Mouse (Mus musculus) heart, embryonic 15.5 days (tissue): ENCODE measurements around the gene Kctd20. TPM values are rescaled to one million over a fixed set of nuclear protein-coding genes. Genes with fewer than 3 reads are reported as not detected.
A peak's percentile ranks its signal among the peaks of the same experiment; 100 is the strongest.
"Not testable (repeated sequence)": the region's sequence is repeated elsewhere in the genome, so short reads cannot be mapped to it uniquely, and the experiment has no call there.

Experiments used
- ATAC-seq: fragments of 200-750 bp; cut with Nextera tagmentation; replicated peaks from 2 replicates; pipeline ENCODE4 v1.8.0; 2017; ENCODE audit warnings: low read depth, moderate TSS enrichment; ENCODE audit not compliant: insufficient number of reproducible peaks, insufficient read depth, low FRiP score
- H3K27ac ChIP-seq: fragments of 300-500 bp; sonication (generic); 2 replicates; pipeline ENCODE4 v1.5.1; 2015; ENCODE audit warnings: mild to moderate bottlenecking, inconsistent platforms
- H3K27me3 ChIP-seq: fragments of 300-500 bp; sonication (generic); 2 replicates; pipeline ENCODE4 v1.6.1; 2015; ENCODE audit warnings: inconsistent platforms
- H3K36me3 ChIP-seq: fragments of 300-500 bp; sonication (generic); 2 replicates; pipeline ENCODE4 v1.6.1; 2015; ENCODE audit warnings: mild to moderate bottlenecking, inconsistent platforms
- H3K4me1 ChIP-seq: fragments of 300-500 bp; sonication (generic); replicated peaks from 2 replicates; pipeline ENCODE4 v1.6.1; 2015; ENCODE audit warnings: inconsistent platforms
- H3K4me2 ChIP-seq: fragments of 300-500 bp; sonication (generic); 2 replicates; pipeline ENCODE4 v1.6.1; 2015; ENCODE audit warnings: inconsistent platforms, mild to moderate bottlenecking, moderate library complexity
- H3K4me3 ChIP-seq: fragments of 300-500 bp; sonication (generic); 2 replicates; pipeline ENCODE4 v1.5.1; 2015; ENCODE audit warnings: mild to moderate bottlenecking, inconsistent platforms
- H3K9ac ChIP-seq: fragments of 300-500 bp; sonication (generic); 2 replicates; pipeline ENCODE4 v1.6.1; 2015; ENCODE audit warnings: mild to moderate bottlenecking, inconsistent platforms
- H3K9me3 ChIP-seq: fragments of 300-500 bp; sonication (generic); replicated peaks from 2 replicates; pipeline ENCODE4 v1.6.1; 2016; ENCODE audit warnings: inconsistent platforms
- WGBS: fragments of 180-500 bp; shearing (Covaris S2); methylation state at CpG from one replicate; pipeline ENCODE4 v1.1.7; 2015; ENCODE audit warnings: mixed read lengths; 5-methylcytosine and 5-hydroxymethylcytosine counted together
- polyA plus RNA-seq: library from polyadenylated mRNA; unstranded; fragments of >200 nt; fragmentation: Nextera tagmentation; extraction: Ambion mirVana; gene quantifications from 2 replicates; pipeline ENCODE4 v1.2.1, GENCODE M21; 2015

Gene Kctd20
- polyA plus RNA-seq, 1 experiment from 2014 or later: 51.0 TPM

DNA sequence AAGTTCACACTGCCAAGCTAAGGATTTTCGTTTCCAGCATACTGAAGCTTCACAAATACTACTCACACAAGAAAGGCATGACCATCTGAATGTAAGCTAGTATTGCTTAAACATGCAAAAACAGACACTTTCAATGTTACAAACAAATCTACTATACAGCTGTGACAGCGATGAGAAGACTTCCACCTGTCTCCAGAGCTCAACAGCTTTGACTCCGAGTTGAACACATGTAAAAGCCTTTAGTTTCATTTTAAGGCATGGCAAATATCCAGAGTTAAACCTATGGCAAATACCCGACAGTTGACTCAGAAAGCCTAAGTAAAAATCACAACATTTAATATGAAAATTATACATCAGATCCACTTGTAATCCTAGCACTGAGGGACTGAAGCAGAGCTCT is 36.5 kb downstream of the Kctd20 start:
- Histone ChIP-seq H3K27me3 (no peaks in the 10 kb centered on the region), H3K27ac (peak overlapping the region; percentile 14; the same call in 1 of the 2 replicates), H3K4me2 (no peak overlapping the region), H3K36me3 (peaks cover 58% of the 10 kb centered on the region), H3K4me3 (no peak overlapping the region), H3K9me3 (no peaks in the 10 kb centered on the region), H3K9ac (no peak overlapping the region), H3K4me1 (peaks cover 6% of the 10 kb centered on the region; the same call in 1 of the 2 replicates)
- 87% methylated on average over 4 of the region's 4 CpGs for WGBS
- no peak for ATAC-seq

DNA sequence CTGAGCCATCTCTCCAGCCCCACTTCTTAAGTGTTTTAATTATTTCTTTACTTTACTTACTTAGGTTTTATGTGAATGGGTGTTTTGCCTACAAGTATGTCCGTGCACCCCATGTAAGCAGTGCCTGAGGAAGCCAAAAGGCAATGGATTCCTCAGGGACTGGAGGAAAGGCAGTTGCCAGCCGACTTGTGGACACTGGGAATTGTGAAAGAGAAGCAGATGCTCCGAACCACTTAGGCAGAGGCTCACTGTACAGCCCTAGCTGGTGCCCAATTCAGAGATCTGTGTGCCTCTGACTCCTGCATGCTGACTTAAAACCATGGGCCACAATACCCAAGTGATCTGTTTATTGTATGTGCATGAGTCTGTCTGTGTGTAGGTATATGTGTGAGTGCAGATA is 37.2 kb downstream of the Kctd20 start:
- no peak overlapping the region for H3K4me2 ChIP-seq
- peaks cover 6% of the 10 kb centered on the region; the same call in 1 of the 2 replicates for H3K4me1 ChIP-seq
- H3K27me3 ChIP-seq: no peaks in the 10 kb centered on the region
- peaks cover 52% of the 10 kb centered on the region for H3K36me3 ChIP-seq
- WGBS: 81% methylated on average over 3 of the region's 3 CpGs
- ATAC-seq: no peak
- no peak overlapping the region for H3K4me3 ChIP-seq
- H3K9me3 ChIP-seq: no peaks in the 10 kb centered on the region
- H3K27ac ChIP-seq: no peak overlapping the region
- no peak overlapping the region for H3K9ac ChIP-seq

DNA sequence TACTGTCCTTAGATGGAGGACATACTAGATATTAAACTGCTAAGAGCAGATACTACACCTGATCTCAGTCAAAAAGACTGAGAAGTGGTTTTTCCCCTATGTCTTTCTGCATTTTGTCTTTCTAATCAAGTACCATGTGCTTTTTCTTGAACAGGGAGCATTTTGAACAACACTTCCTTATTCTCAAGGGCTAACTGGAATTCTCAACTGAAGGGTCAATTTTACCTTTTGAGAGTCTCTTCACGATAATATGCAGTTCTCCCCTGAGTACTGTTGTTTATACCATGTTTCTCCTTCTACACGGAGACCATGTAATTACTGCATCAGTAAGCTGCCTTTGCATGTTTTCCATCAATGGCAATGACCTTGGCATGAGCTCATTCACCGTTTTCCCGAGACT is 38.3 kb downstream of the Kctd20 start:
- no peak for ATAC-seq
- H3K4me1 ChIP-seq: peaks cover 6% of the 10 kb centered on the region; the same call in 1 of the 2 replicates
- H3K27ac ChIP-seq: no peak overlapping the region
- H3K27me3 ChIP-seq: no peaks in the 10 kb centered on the region
- peaks cover 46% of the 10 kb centered on the region for H3K36me3 ChIP-seq
- H3K9me3 ChIP-seq: no peaks in the 10 kb centered on the region
- H3K4me3 ChIP-seq: no peak overlapping the region
- H3K4me2 ChIP-seq: no peak overlapping the region
- no peak overlapping the region for H3K9ac ChIP-seq
- WGBS: 38% methylated on average over 4 of the region's 4 CpGs

DNA sequence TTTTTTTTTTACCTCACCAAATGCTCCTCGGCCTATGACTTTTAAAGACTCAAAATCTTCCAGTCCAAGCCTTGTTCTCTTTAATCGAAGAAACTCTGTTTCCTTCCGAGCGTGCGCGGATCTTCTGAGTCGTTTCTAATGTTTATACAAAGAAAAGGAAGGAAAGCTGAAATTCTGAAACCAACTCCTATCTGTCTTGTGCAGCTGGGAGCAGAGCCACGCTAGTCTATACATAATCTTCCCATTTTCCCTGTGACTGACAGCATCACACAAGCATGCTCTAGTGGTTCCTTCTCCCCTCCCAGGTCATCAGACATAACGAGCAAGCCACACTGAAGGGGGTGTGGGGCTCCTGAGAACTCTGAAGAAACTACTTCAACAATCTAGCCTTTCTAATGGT is 39.5 kb downstream of the Kctd20 start:
- no peak for ATAC-seq
- 67% methylated on average over 9 of the region's 9 CpGs for WGBS
- H3K4me1 ChIP-seq: peaks cover 6% of the 10 kb centered on the region; the same call in 1 of the 2 replicates
- H3K9me3 ChIP-seq: no peaks in the 10 kb centered on the region
- H3K9ac ChIP-seq: no peak overlapping the region
- H3K4me2 ChIP-seq: no peak overlapping the region
- H3K27me3 ChIP-seq: no peaks in the 10 kb centered on the region
- peak overlapping the region; percentile 21 for H3K27ac ChIP-seq
- H3K36me3 ChIP-seq: peaks cover 37% of the 10 kb centered on the region
- no peak overlapping the region for H3K4me3 ChIP-seq

DNA sequence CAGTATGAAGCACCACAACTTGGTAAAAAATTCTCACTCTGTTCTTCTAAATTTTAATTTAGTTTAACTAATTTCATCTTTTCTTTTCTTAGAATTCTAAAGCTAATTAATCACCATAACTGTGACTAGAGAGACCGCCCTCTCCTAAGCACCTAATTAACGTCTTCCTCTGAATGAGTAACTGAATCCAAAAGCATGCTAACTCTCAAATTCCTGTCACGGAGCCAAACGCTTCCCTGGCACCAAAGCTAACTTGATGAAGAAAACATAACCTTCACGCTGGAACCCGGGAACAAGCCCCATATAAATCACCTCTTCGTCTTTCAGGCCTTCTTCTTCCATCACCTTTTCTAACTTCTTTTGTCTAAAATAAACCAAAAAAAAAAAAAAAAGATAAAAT is 40.4 kb downstream of the Kctd20 start:
- no peak for ATAC-seq
- WGBS: 42% methylated on average over 7 of the region's 7 CpGs
- Histone ChIP-seq H3K4me2 (no peak overlapping the region), H3K36me3 (peaks cover 35% of the 10 kb centered on the region), H3K27ac (0 out of 2 replicates have a peak overlapping the region, but pooled peaks have one; percentile 21), H3K4me1 (peaks cover 6% of the 10 kb centered on the region; the same call in 1 of the 2 replicates), H3K9ac (no peak overlapping the region), H3K4me3 (no peak overlapping the region), H3K27me3 (no peaks in the 10 kb centered on the region), H3K9me3 (no peaks in the 10 kb centered on the region)

DNA sequence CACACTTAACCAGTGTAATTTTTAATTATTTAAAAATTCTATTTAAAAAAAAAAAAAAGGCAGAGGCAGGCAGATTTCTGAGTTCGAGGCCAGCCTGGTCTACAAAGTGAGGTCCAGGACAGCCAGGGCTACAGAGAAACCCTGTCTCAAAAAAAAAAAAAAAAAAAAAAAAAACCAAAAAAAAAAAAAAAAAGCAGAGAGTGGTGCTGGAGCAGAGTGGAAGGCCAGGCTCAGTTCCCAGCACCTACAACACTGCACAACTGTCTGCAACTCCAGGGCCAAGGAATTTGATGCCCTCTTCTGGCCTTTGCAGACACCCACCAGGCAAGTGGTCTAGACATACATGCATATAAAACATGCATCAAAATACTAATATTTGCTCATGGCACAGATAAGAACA is 41.3 kb downstream of the Kctd20 start:
- not testable (repeated sequence) for H3K4me2 ChIP-seq, H3K27ac ChIP-seq, ATAC-seq, H3K9ac ChIP-seq, H3K9me3 ChIP-seq, H3K4me1 ChIP-seq, H3K27me3 ChIP-seq, H3K4me3 ChIP-seq
- H3K36me3 ChIP-seq: peaks cover 31% of the 10 kb centered on the region
- WGBS: 100% methylated on average over 1 of the region's 1 CpGs

DNA sequence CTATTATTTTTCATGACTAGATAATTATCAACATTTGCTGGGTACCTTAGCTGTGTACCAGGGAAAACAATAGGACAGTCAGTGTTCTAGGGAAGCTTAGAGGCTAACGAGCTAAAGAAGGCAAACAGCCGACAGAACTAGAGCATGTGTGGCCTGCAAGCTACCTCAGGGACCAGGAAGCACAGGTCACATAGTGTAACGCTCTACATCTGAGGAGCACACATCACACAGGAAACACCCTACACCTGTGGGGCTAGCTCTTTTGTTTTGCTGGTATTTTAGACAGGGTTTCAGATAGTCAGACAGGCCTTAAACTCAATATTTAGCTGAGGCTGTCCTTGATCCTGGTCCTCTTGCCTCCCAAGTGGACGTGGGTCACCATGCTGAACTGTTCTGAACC is 42.9 kb downstream of the Kctd20 start:
- no peaks in the 10 kb centered on the region for H3K27me3 ChIP-seq
- 90% methylated on average over 4 of the region's 4 CpGs for WGBS
- H3K36me3 ChIP-seq: peaks cover 30% of the 10 kb centered on the region
- H3K27ac ChIP-seq: no peak overlapping the region
- no peak overlapping the region for H3K4me3 ChIP-seq
- no peaks in the 10 kb centered on the region for H3K9me3 ChIP-seq
- peaks cover 6% of the 10 kb centered on the region; the same call in 1 of the 2 replicates for H3K4me1 ChIP-seq
- H3K4me2 ChIP-seq: no peak overlapping the region
- ATAC-seq: no peak
- H3K9ac ChIP-seq: no peak overlapping the region

DNA sequence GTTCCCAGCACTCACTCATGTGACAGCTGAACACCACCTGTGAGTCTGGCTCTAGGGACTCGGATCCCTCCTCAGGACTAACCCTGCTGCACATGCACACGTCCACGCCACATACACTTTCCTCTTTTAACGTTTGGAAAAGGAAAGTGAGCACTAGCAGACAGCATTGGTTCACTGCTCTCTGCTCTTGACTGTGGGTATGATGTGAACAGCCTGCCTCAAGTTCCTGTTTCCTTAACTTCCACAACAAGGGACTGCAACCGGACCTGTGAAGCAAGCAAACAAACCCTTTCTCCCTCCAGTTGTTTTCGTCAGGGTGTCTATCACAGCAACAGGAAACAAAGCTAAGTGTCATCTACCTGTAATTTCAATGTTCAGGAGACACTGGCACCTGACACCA is 48.7 kb downstream of the Kctd20 start:
- ATAC-seq: no peak
- no peaks in the 10 kb centered on the region for H3K9me3 ChIP-seq
- H3K9ac ChIP-seq: no peak overlapping the region
- no peaks in the 10 kb centered on the region for H3K27me3 ChIP-seq
- no peak overlapping the region for H3K27ac ChIP-seq
- no peak overlapping the region for H3K4me3 ChIP-seq
- WGBS: 84% methylated on average over 6 of the region's 6 CpGs
- H3K4me2 ChIP-seq: no peak overlapping the region
- H3K36me3 ChIP-seq: peaks cover 41% of the 10 kb centered on the region
- peaks cover 3% of the 10 kb centered on the region; the same call in 1 of the 2 replicates for H3K4me1 ChIP-seq

DNA sequence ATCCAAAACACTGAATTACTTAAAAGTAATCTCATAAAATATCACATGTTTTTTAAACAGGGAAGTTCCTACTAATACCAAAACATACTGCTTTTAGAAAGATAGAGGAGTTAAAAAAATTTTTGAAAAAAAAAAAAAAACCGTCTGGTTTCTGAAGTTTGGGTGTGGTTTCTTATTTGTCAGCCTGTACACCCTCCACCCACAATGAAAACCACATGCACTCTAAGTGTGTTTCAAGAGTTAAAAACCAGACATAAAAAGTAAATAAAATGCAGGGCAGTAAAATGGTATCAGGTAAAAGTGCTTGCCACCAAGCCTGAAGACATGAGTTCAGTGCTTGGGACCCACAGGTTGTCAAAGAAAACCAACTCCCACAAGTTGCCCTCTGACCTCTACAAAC is 52.0 kb downstream of the Kctd20 start:
- Histone ChIP-seq H3K9ac (no peak overlapping the region), H3K9me3 (no peaks in the 10 kb centered on the region), H3K4me3 (no peak overlapping the region), H3K4me2 (no peak overlapping the region), H3K36me3 (peaks cover 24% of the 10 kb centered on the region), H3K4me1 (peaks cover 17% of the 10 kb centered on the region), H3K27ac (no peak overlapping the region), H3K27me3 (no peaks in the 10 kb centered on the region)
- 54% methylated on average over 1 of the region's 1 CpGs for WGBS
- ATAC-seq: no peak

DNA sequence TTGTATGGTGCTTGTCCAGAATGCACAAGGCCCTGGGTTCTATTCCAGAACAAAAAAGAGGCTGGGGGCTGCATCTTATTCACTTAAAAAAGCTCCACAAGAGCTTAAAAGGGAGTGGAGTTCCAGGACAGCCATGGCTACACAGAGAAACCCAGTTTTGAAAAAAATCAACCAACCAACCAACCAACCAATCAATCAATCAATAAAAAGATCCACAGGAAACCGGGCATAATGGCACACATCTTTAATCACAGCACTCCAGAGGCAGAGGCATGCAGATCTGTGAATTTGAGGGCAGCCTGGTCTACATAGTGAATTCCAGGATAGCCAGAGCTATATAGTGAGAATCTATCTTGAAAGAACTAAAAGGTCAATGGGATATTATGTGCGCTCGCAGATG is 53.3 kb downstream of the Kctd20 start:
- no peaks in the 10 kb centered on the region for H3K27me3 ChIP-seq
- no peak overlapping the region for H3K4me2 ChIP-seq
- no peaks in the 10 kb centered on the region for H3K9me3 ChIP-seq
- H3K36me3 ChIP-seq: peaks cover 12% of the 10 kb centered on the region
- H3K27ac ChIP-seq: no peak overlapping the region
- 96% methylated on average over 3 of the region's 3 CpGs for whole genome bisulfite sequencing
- no peak for ATAC-seq
- H3K9ac ChIP-seq: no peak overlapping the region
- no peak overlapping the region for H3K4me3 ChIP-seq
- H3K4me1 ChIP-seq: peaks cover 17% of the 10 kb centered on the region

DNA sequence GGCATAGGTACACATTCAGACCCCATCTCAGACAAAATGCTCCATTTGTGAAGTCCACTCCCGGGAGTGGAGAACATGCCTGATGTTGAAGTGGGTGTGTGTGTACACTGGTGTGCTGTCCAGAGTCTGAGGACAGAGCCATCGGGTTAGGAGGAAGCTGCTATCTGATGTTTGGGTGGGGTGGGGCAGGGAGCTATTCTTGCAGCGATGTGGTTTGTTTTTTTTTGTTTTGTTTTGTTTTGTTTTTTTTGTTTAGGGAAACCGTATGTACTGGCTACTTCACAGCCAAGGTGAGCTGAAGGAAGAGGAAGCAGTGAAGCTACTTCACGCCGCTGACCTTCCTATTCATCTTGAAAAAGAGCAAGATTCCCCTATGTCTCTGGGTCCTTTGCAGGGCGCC is 55.1 kb downstream of the Kctd20 start:
- no peak for ATAC-seq

DNA sequence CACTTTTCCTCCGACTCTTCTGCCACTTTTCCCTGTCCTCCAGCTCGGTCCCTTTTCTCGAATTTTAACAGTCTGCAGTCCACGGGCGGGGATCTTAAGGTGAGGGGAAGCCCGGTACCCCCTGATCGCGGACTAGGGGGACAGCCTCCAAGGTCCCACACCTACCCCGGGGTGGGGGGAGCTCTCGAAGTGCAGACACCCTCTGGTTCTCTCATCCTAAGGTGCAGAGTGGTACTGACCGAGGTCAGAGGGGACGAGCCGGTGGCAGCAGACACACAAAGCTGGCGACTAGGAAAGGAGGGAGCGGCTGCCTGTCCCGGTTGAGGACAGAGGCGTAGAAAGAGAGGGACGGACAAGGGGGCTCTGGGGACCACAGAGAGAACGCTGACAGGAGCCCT is 55.5 kb downstream of the Kctd20 start:
- Histone ChIP-seq H3K27me3 (no peaks in the 10 kb centered on the region), H3K27ac (peak overlapping the region; percentile 91), H3K9ac (peak overlapping the region; percentile 93), H3K4me3 (peak overlapping the region; percentile 99), H3K36me3 (no peaks in the 10 kb centered on the region; the same call in 1 of the 2 replicates), H3K4me2 (peak overlapping the region; percentile 82), H3K9me3 (no peaks in the 10 kb centered on the region), H3K4me1 (peaks cover 17% of the 10 kb centered on the region)
- WGBS: 0% methylated on average over 19 of the region's 19 CpGs
- ATAC-seq: peak; percentile 19; the same call in 1 of the 2 replicates

More for the DNA sequence above, 55.1 kb downstream of the Kctd20 start:
- Histone ChIP-seq H3K36me3 (no peaks in the 10 kb centered on the region; the same call in 1 of the 2 replicates), H3K4me3 (peak overlapping the region; percentile 99), H3K9me3 (no peaks in the 10 kb centered on the region), H3K27me3 (no peaks in the 10 kb centered on the region), H3K4me2 (peak overlapping the region; percentile 82), H3K9ac (peak overlapping the region; percentile 93), H3K27ac (peak overlapping the region; percentile 91), H3K4me1 (peaks cover 17% of the 10 kb centered on the region)
- WGBS: 4% methylated on average over 7 of the region's 7 CpGs
